20 mouse cellular contexts compared by ENCODE assay signal in the genomic region with DNA sequence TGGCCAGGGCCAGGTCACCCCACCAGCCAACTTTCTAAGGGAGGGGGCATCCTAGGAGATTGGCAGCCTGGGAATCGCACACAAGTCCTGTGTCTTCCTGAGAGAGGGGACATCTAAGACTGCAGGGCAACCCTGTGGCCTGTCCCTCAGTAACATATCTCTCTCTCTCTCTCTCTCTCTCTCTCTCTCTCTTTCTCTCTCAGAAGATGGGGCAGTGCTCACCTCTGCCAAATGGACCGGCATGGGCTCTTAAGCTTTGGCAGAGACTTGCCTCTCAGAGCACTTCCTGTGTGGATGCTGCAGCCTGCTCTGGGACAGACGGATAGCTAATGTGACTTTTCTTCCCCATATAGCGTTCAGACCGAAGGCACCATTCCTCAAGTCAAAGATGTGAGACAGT. TPM values are rescaled to one million over a fixed set of nuclear protein-coding genes. Genes with fewer than 3 reads are reported as not detected.
DNase-seq lines count a peak whose midpoint lies in the region; ATAC-seq lines count a peak whose summit lies in the region.
"Had no signal": no experiment of that assay in that cellular context is flagged by ENCODE, and none has a peak within 500 bp of the region (broad histone marks: within the 10 kb centered on the region; RNA-seq: fewer than 3 reads in every experiment).

No protein-coding gene starts in this region.

- H3K4me2 ChIP-seq in forebrain, embryonic 11.5 days (ENCODE audit: low read depth, low read length, severe bottlenecking), result no peak overlapping the region
- no peak overlapping the region for H3K4me2 ChIP-seq in forebrain, embryonic 16.5 days (ENCODE audit: low read length)
- H3K4me2 ChIP-seq: heart, embryonic 11.5 days; hindbrain, embryonic 12.5 days; hindbrain, embryonic 15.5 days had no signal

- H3K36me3 ChIP-seq in forebrain, embryonic 11.5 days (ENCODE audit: control insufficient read depth, insufficient read depth, low read length), result no peaks in the 10 kb centered on the region
- no peaks in the 10 kb centered on the region for H3K36me3 ChIP-seq in forebrain, embryonic 16.5 days (ENCODE audit: control insufficient read depth, insufficient read depth)
- H3K36me3 ChIP-seq: forebrain, embryonic 10.5 days; G1E; hindbrain, embryonic 12.5 days; hindbrain, embryonic 15.5 days had no signal

- peak; percentile 46 to 47 for DNase-seq in cerebellum, adult 18-20 months
- DNase-seq in cerebellum, postnatal 36 days, result no peak
- DNase-seq in forebrain, embryonic 11.5 days (ENCODE audit: low spot score), result peak; percentile 20
- peak; percentile 51 for DNase-seq in cerebellum, adult 9-10 months
- DNase-seq in cerebellum, postnatal 10 days, result peak; percentile 62 to 75
- DNase-seq in ovary, postnatal 10 days (ENCODE audit: low spot score), result no peak
- DNase-seq: adrenal gland, postnatal 36 days; B cell, adult 2 months; gastrocnemius, postnatal 25 days; heart, adult 2 months; kidney, adult 11 months; kidney, adult 8-10 months had no signal

- no peak overlapping the region for H3K27ac ChIP-seq in forebrain, embryonic 11.5 days (ENCODE audit: low read depth, low read length)
- no peak overlapping the region for H3K27ac ChIP-seq in forebrain, embryonic 16.5 days (ENCODE audit: low read length)
- H3K27ac ChIP-seq: forebrain, embryonic 10.5 days; heart, adult 2 months; hindbrain, embryonic 12.5 days; hindbrain, embryonic 15.5 days had no signal

- H3K4me1 ChIP-seq in forebrain, embryonic 11.5 days (replicated peaks; ENCODE audit: control insufficient read depth, insufficient read depth, low read length), result peaks cover 10% of the 10 kb centered on the region
- peaks cover 23% of the 10 kb centered on the region for H3K4me1 ChIP-seq in forebrain, embryonic 16.5 days (replicated peaks; ENCODE audit: control insufficient read depth, insufficient read depth, low read length)

- H3K4me3 ChIP-seq in forebrain, embryonic 11.5 days (ENCODE audit: low read depth, low read length), result no peak overlapping the region
- no peak overlapping the region for H3K4me3 ChIP-seq in forebrain, embryonic 16.5 days (replicated peaks; ENCODE audit: low read length)
- H3K4me3 ChIP-seq: forebrain, embryonic 10.5 days; heart, adult 2 months; hindbrain, embryonic 12.5 days; hindbrain, embryonic 15.5 days had no signal

- no peak for ATAC-seq in forebrain, embryonic 11.5 days (replicated peaks; ENCODE audit: low FRiP score)
- ATAC-seq in forebrain, embryonic 16.5 days, result no peak
- ATAC-seq: forebrain, embryonic 14.5 days; Patski had no signal

- WGBS in forebrain, embryonic 11.5 days, result 81% methylated on average over 5 of the region's 5 CpGs
- 85% methylated on average over 5 of the region's 5 CpGs for WGBS in forebrain, embryonic 16.5 days

- H3K9ac ChIP-seq in forebrain, embryonic 11.5 days (ENCODE audit: low read length), result no peak overlapping the region
- H3K9ac ChIP-seq in forebrain, embryonic 16.5 days (replicated peaks; ENCODE audit: low read depth, low read length), result no peak overlapping the region
- H3K9ac ChIP-seq: hindbrain, embryonic 12.5 days; hindbrain, embryonic 15.5 days had no signal

- H3K27me3 ChIP-seq in forebrain, embryonic 11.5 days (ENCODE audit: control insufficient read depth, insufficient read depth, low read length), result peaks cover 2% of the 10 kb centered on the region; the same call in 1 of the 2 replicates
- peaks cover 7% of the 10 kb centered on the region for H3K27me3 ChIP-seq in forebrain, embryonic 16.5 days (replicated peaks; ENCODE audit: control insufficient read depth, insufficient read depth, low read length)
- H3K27me3 ChIP-seq: hindbrain, embryonic 15.5 days; Patski had no signal

- H3K9me3 ChIP-seq in forebrain, embryonic 11.5 days (ENCODE audit: control insufficient read depth, low read length), result no peaks in the 10 kb centered on the region
- H3K9me3 ChIP-seq in forebrain, embryonic 16.5 days (ENCODE audit: control insufficient read depth, low read length), result no peaks in the 10 kb centered on the region
- H3K9me3 ChIP-seq: forebrain, embryonic 10.5 days; G1E; hindbrain, embryonic 12.5 days; hindbrain, embryonic 15.5 days had no signal

RNA-seq across cellular contexts. Expression of a gene that starts 18.4 kb away (rescaled TPM):
- polyA plus RNA-seq in forebrain, embryonic 11.5 days (2014; fragmentation: Nextera tagmentation; extraction: Ambion mirVana), result 11.7 and 14.0 TPM in 2 replicates
- polyA plus RNA-seq in forebrain, embryonic 16.5 days (2015; fragmentation: Nextera tagmentation; extraction: Ambion mirVana), result 21.4 and 33.7 TPM in 2 replicates
- polyA plus RNA-seq: G1E had no signal

RNA-seq across cellular contexts. Expression of a gene that starts 45.3 kb away (rescaled TPM):
- polyA plus RNA-seq in forebrain, embryonic 11.5 days (2014; fragmentation: Nextera tagmentation; extraction: Ambion mirVana), result 52.0 and 62.1 TPM in 2 replicates
- polyA plus RNA-seq in forebrain, embryonic 16.5 days (2015; fragmentation: Nextera tagmentation; extraction: Ambion mirVana), result 46.8 and 51.2 TPM in 2 replicates

Comparison
In these comparisons a context has a peak if more than half of its experiments do, and no peak if none do; other contexts are left out.
1. DNase-seq: peak in cerebellum, adult 18-20 months (2 of 2), forebrain, embryonic 11.5 days (single experiment), cerebellum, adult 9-10 months (single experiment) and cerebellum, postnatal 10 days (2 of 2); none in cerebellum, postnatal 36 days (0 of 2) and ovary, postnatal 10 days (single experiment).